Mouse (Mus musculus) ES-E14 (cell line): ENCODE measurements at regions not wholly inside any gene's neighbourhood (a gene's known extent, or its start where the extent isn't known, plus 50 kb on each side); places are given as distances from the start of the nearest gene placed in this dataset.

Source experiments
- DNase-seq: peaks from one replicate; pipeline ENCODE4 v3.0.0-alpha.2; 2013; ENCODE audit warnings: low read depth, low spot score
- H3K27ac ChIP-seq: 2 replicates; pipeline ENCODE4 v1.5.1; 2012; ENCODE audit warnings: low read depth, mild to moderate bottlenecking, low read length, moderate library complexity, mixed read lengths; ENCODE audit not compliant: poor library complexity, insufficient read depth, severe bottlenecking
- H3K36me3 ChIP-seq: 2 replicates; pipeline ENCODE4 v1.6.1; 2012; ENCODE audit warnings: mild to moderate bottlenecking, low read length, moderate library complexity, mixed read lengths; ENCODE audit not compliant: control insufficient read depth, poor library complexity, insufficient read depth, severe bottlenecking
- H3K4me1 ChIP-seq, 2 experiments: fragments of 150-350 bp in 1 of 2; sonication (generic) in 1 of 2; 2 replicates each; pipeline ENCODE4 v1.6.1; 2012; ENCODE audit warnings: low read length in 2 of 2, mild to moderate bottlenecking in 1 of 2, mixed read lengths in 1 of 2; ENCODE audit not compliant: control insufficient read depth in 2 of 2, insufficient read depth in 2 of 2, poor library complexity in 1 of 2
- H3K4me3 ChIP-seq, 2 experiments: fragments of 150-350 bp in 1 of 2; sonication (generic) in 1 of 2; 2 replicates each; pipeline ENCODE4 v1.5.1; 2012; ENCODE audit warnings: low read length in 2 of 2, low read depth in 1 of 2, mild to moderate bottlenecking in 1 of 2, mixed read lengths in 1 of 2; ENCODE audit not compliant: insufficient read depth in 1 of 2, poor library complexity in 1 of 2, severe bottlenecking in 1 of 2
- H3K9ac ChIP-seq: 2 replicates; pipeline ENCODE4 v1.6.1; 2012; ENCODE audit warnings: low read depth, mild to moderate bottlenecking, low read length, mixed read lengths; ENCODE audit not compliant: poor library complexity, insufficient read depth, severe bottlenecking
- H3K9me3 ChIP-seq: fragments of 150-350 bp; sonication (generic); 2 replicates; pipeline ENCODE4 v1.6.1; 2012; ENCODE audit warnings: low read depth, mild to moderate bottlenecking, low read length; ENCODE audit not compliant: control insufficient read depth, insufficient read depth
- CHD2 ChIP-seq: IDR thresholded peaks from 2 replicates; pipeline ENCODE4 v1.6.1; 2014; ENCODE audit warnings: mild to moderate bottlenecking, low read depth, low read length, inconsistent platforms
- HCFC1 ChIP-seq: IDR thresholded peaks from 2 replicates; pipeline ENCODE4 v1.6.1; 2012; ENCODE audit warnings: low read length, inconsistent platforms, borderline replicate concordance; ENCODE audit not compliant: insufficient read depth
- MAFK ChIP-seq: IDR thresholded peaks from 2 replicates; pipeline ENCODE4 v1.6.1; 2014; ENCODE audit warnings: mild to moderate bottlenecking, low read depth, low read length, inconsistent platforms; ENCODE audit not compliant: insufficient read depth
- ZC3H11A ChIP-seq: IDR thresholded peaks from 2 replicates; pipeline ENCODE4 v1.6.1; 2012; ENCODE audit warnings: low read depth, mild to moderate bottlenecking, inconsistent platforms, low read length, borderline replicate concordance
- ZNF384 ChIP-seq: IDR thresholded peaks from 2 replicates; pipeline ENCODE4 v1.6.1; 2012; ENCODE audit warnings: low read depth, low read length, inconsistent platforms
- in situ Hi-C, 2 experiments: fragments of 600-800 bp; cut with MboI; formaldehyde crosslinking; loops; one replicate each; pipeline ENCODE4 v1.15.1; 2025; ENCODE audit warnings: low sequenced_read_pairs in 2 of 2, inconsistent platforms in 1 of 2; ENCODE audit not compliant: unreplicated experiment in 2 of 2

DNA sequence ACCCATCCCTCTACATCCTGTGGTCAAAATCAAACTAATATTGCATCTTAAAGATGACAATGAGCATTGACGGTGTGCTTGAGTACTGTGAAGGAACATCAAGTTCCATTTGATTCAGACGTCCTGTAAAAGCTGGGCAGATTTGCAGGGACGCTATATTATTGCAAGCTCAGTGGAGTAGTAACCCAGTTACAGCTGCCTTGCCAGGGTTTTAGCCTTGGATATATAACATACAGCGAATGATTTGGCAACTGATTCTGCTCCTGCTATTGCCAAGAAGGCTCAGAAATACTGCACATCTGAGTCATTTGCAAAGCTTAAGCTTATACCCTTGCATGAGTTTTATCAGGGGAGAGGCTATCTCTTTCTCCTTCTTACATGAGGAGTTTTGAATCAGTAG is 262.4 kb upstream of the Apob start:
- TF ChIP-seq ZC3H11A (no peak), MAFK (no peak), CHD2 (no peak), HCFC1 (no peak), ZNF384 (no peak)
- no peak for DNase-seq
- in situ Hi-C loops = no loop called here
- Histone ChIP-seq H3K27ac (no peak overlapping the region), H3K9me3 (no peaks in the 10 kb centered on the region), H3K36me3 (no peaks in the 10 kb centered on the region), H3K9ac (no peak overlapping the region), H3K4me3 (no peak overlapping the region), H3K4me1 (no peaks in the 10 kb centered on the region)

DNA sequence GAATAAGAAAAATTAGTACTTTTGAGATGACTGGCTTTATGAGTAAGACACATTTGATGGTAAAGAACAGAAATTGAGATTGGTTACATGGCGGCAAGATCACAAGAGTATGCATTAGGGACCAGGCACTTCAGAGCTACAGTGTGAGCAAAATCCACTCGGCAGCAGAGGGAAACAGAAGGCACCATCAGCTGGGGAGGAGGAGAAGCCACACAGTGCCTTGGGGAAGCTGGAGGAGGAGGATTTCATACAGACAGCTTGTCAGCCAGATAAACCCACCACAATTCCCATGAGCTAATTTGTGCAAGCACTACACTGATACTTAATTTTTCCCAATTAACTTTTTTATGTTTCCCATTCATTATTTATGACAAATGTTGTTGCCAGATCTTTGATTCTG is 258.9 kb upstream of the Apob start:
- Histone ChIP-seq H3K4me1 (no peaks in the 10 kb centered on the region), H3K4me3 (no peak overlapping the region), H3K36me3 (no peaks in the 10 kb centered on the region), H3K9ac (no peak overlapping the region), H3K27ac (no peak overlapping the region), H3K9me3 (no peaks in the 10 kb centered on the region)
- TF ChIP-seq ZNF384 = no peak
- no peak for TF ChIP-seq ZC3H11A
- TF ChIP-seq HCFC1 = no peak
- no peak for TF ChIP-seq CHD2
- TF ChIP-seq MAFK = no peak
- no peak for DNase-seq
- in situ Hi-C loops = no loop called here

DNA sequence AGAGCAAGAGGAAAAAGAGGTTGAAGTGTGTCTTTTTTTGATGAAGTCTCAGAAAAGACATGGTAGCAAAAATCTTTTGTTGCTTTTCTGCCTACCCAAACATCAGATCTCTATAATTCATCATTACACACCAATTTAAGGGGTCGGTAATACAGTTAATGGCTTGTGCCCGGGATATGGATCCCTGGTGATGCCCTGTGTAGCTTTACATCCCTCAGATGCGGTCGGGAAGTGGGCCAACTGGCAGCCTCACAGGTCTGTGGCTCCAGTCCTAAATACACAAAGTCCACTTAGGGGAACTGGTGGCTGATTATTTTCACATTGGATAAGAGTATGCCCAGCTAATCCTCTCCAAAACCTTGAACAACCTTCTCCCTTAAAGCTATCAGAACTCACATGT is 258.4 kb upstream of the Apob start:
- no peak for DNase-seq
- Histone ChIP-seq H3K36me3 (no peaks in the 10 kb centered on the region), H3K4me1 (no peaks in the 10 kb centered on the region), H3K9me3 (no peaks in the 10 kb centered on the region), H3K9ac (no peak overlapping the region), H3K27ac (no peak overlapping the region), H3K4me3 (no peak overlapping the region)
- in situ Hi-C loops = no loop called here
- TF ChIP-seq HCFC1 = no peak

DNA sequence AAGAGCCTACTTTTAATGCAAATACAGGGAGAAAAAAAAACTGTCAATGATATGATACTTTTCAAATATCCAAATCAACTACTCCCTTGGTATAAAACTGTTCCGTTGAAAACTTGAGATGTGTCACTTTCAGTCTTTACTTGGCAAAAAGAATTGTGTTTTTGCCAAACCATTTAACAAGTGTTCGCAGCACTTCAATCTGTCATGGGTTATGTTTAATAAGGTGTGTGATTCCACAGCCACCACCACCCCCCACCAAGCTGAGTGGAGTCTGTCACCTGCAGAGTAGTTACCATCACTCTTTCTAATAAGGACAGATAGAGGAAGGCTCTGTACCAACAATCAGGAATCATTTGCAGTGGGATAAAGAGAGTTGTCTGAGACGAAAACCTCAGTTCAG is 252.5 kb upstream of the Apob start:
- no peaks in the 10 kb centered on the region for H3K4me1 ChIP-seq
- no peak for DNase-seq
- H3K27ac ChIP-seq = no peak overlapping the region
- H3K36me3 ChIP-seq = no peaks in the 10 kb centered on the region
- no peak overlapping the region for H3K4me3 ChIP-seq
- in situ Hi-C loops = no loop called here
- no peaks in the 10 kb centered on the region for H3K9me3 ChIP-seq
- TF ChIP-seq ZC3H11A (no peak), HCFC1 (no peak), MAFK (no peak), ZNF384 (no peak), CHD2 (no peak)
- no peak overlapping the region for H3K9ac ChIP-seq

DNA sequence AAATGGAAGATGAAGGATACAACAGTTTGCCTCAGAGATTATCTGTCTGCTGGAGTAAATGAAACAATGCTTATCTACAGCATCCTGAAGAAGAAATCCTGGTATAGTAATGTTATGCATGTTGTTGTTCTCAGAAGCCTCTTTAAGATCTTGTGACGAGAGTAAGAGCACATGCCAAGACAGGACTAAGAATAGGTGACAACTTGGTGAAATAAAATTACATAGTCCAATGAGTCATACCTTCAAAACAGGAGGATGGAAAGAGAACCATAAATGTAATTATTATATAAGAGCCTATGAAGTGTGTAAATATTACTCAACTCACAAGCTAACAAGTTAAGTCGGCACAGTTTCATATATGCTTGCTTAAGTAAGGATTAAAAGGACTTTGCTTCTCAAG is 239.4 kb upstream of the Apob start:
- H3K9ac ChIP-seq = no peak overlapping the region

More for the DNA sequence above, 239.4 kb upstream of the Apob start:
- DNase-seq = no peak
- H3K4me1 ChIP-seq = no peaks in the 10 kb centered on the region
- no peaks in the 10 kb centered on the region for H3K36me3 ChIP-seq
- no peak overlapping the region for H3K27ac ChIP-seq
- no peak overlapping the region for H3K4me3 ChIP-seq
- TF ChIP-seq CHD2 (no peak), ZNF384 (no peak), HCFC1 (no peak), MAFK (no peak), ZC3H11A (no peak)
- in situ Hi-C loops = no loop called here
- no peaks in the 10 kb centered on the region for H3K9me3 ChIP-seq
